11 mouse cellular contexts compared by ENCODE assay signal in the genomic region with DNA sequence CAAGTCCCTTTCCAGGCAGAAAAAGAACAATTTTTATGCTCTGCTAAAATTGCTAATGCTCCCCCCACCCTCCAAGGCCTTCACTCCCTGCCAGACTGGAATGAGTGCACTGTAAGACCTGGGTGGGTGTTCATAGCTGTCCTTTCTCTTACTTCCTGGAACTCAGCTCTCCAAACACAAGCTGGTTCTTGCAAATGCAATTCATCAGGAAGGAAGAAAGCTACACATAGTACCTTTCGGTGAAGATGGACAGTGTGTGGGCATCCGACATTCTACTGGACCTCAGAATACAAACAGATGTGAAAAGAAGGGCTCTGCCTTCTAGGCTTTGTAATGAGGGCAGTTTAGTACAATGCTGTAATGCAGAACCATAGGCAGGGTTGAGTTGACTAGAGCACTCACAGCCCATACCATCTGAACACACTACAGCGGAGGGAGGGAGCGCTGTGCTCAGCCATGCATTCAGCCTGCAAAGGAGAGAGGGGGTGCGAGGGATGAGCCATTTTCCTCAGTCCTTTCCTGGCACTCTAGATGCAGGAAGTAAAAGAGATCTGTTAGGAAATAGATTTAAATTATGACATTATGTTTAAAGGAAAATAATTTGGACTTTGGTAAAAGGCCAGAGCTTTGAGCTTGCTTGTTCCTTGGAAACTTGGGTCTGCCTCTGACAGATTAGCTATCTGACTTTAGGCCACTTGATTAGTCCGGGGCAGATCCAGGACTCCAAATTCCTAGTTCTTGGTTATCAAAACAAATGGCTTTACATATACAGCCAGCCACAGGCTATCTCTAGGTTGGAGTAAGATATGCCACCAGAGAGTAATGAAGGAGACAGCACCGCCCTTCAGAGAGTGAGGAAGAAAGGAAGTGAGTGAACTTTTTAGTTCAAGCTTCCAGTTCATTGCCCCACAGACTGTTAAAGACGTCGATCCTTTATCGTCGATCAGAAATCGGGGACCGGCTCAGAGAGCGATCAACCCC.
DNase-seq lines count a peak whose midpoint lies in the region; ATAC-seq lines count a peak whose summit lies in the region.
"Had no signal": no experiment of that assay in that cellular context is flagged by ENCODE, and none has a peak within 500 bp of the region (broad histone marks: within the 10 kb centered on the region; RNA-seq: fewer than 3 reads in every experiment).

No protein-coding gene starts in this region.

- H3K9ac ChIP-seq in kidney, embryonic 15.5 days = no peak overlapping the region
- H3K9ac ChIP-seq in neural tube, embryonic 14.5 days (replicated peaks; ENCODE audit: low read depth, low read length) = no peak overlapping the region
- no peak overlapping the region for H3K9ac ChIP-seq in liver, embryonic 12.5 days
- H3K9ac ChIP-seq: hindbrain, embryonic 13.5 days; limb, embryonic 13.5 days had no signal

- H3K4me3 ChIP-seq in kidney, embryonic 15.5 days (replicated peaks) = no peak overlapping the region
- H3K4me3 ChIP-seq in neural tube, embryonic 14.5 days (ENCODE audit: low read depth, low read length) = no peak overlapping the region
- no peak overlapping the region for H3K4me3 ChIP-seq in liver, embryonic 12.5 days
- H3K4me3 ChIP-seq: hindbrain, embryonic 13.5 days; limb, embryonic 13.5 days; midbrain, embryonic 10.5 days had no signal

- H3K4me2 ChIP-seq in kidney, embryonic 15.5 days = no peak overlapping the region
- no peak overlapping the region for H3K4me2 ChIP-seq in neural tube, embryonic 14.5 days (ENCODE audit: low read depth, low read length)
- H3K4me2 ChIP-seq in liver, embryonic 12.5 days = no peak overlapping the region
- H3K4me2 ChIP-seq: hindbrain, embryonic 13.5 days; limb, embryonic 13.5 days had no signal

- H3K27me3 ChIP-seq in kidney, embryonic 15.5 days = no peaks in the 10 kb centered on the region
- no peaks in the 10 kb centered on the region for H3K27me3 ChIP-seq in neural tube, embryonic 14.5 days (ENCODE audit: control insufficient read depth, insufficient read depth, low read length)
- no peaks in the 10 kb centered on the region for H3K27me3 ChIP-seq in liver, embryonic 12.5 days (replicated peaks)
- H3K27me3 ChIP-seq: hindbrain, embryonic 13.5 days; limb, embryonic 13.5 days had no signal

- H3K27ac ChIP-seq in kidney, embryonic 15.5 days = peak overlapping the region; percentile 28; the same call in 1 of the 2 replicates
- H3K27ac ChIP-seq in neural tube, embryonic 14.5 days (ENCODE audit: low read depth, low read length) = no peak overlapping the region
- H3K27ac ChIP-seq in liver, embryonic 12.5 days = peak overlapping the region; percentile 27; the same call in 1 of the 2 replicates
- H3K27ac ChIP-seq: hindbrain, embryonic 13.5 days; limb, embryonic 13.5 days; midbrain, embryonic 10.5 days had no signal

- peaks cover 7% of the 10 kb centered on the region for H3K4me1 ChIP-seq in kidney, embryonic 15.5 days
- no peaks in the 10 kb centered on the region for H3K4me1 ChIP-seq in neural tube, embryonic 14.5 days (ENCODE audit: control insufficient read depth, insufficient read depth, low read length)
- H3K4me1 ChIP-seq in liver, embryonic 12.5 days = peaks cover 18% of the 10 kb centered on the region
- H3K4me1 ChIP-seq: hindbrain, embryonic 13.5 days had no signal

- WGBS in kidney, embryonic 15.5 days = 70% methylated on average over 14 of the region's 14 CpGs
- WGBS in neural tube, embryonic 14.5 days = 90% methylated on average over 14 of the region's 14 CpGs
- 73% methylated on average over 14 of the region's 14 CpGs for WGBS in liver, embryonic 12.5 days (ENCODE audit: insufficient replicate concordance)

- no peaks in the 10 kb centered on the region for H3K9me3 ChIP-seq in kidney, embryonic 15.5 days (replicated peaks)
- H3K9me3 ChIP-seq in neural tube, embryonic 14.5 days (ENCODE audit: control insufficient read depth, low read length) = no peaks in the 10 kb centered on the region
- no peaks in the 10 kb centered on the region for H3K9me3 ChIP-seq in liver, embryonic 12.5 days (replicated peaks)
- H3K9me3 ChIP-seq: hindbrain, embryonic 13.5 days; limb, embryonic 13.5 days; midbrain, embryonic 10.5 days had no signal

- DNase-seq in kidney, adult 11 months = no peak
- no peak for DNase-seq in neural tube, embryonic 10.5 days (ENCODE audit: extremely low spot score, low spot score)
- DNase-seq in right cerebral cortex, postnatal 25 days = no peak
- DNase-seq in embryo, embryonic 10.5 days (ENCODE audit: low spot score) = no peak

- H3K36me3 ChIP-seq in kidney, embryonic 15.5 days = no peaks in the 10 kb centered on the region
- H3K36me3 ChIP-seq in neural tube, embryonic 14.5 days (ENCODE audit: control insufficient read depth, insufficient read depth, low read length) = no peaks in the 10 kb centered on the region
- H3K36me3 ChIP-seq in liver, embryonic 12.5 days = no peaks in the 10 kb centered on the region
- H3K36me3 ChIP-seq: hindbrain, embryonic 13.5 days; limb, embryonic 13.5 days; midbrain, embryonic 10.5 days had no signal

- ATAC-seq in kidney, embryonic 15.5 days (replicated peaks; ENCODE audit: low FRiP score) = peak; percentile 88
- peak; percentile 51; the same call in 1 of the 2 replicates for ATAC-seq in neural tube, embryonic 14.5 days (ENCODE audit: low read depth)
- ATAC-seq in liver, embryonic 12.5 days = peak; percentile 55; the same call in 1 of the 2 replicates
- ATAC-seq: intestine, postnatal 0 days had no signal
